In genomic region chr4:100880075-100880474, GRCm38 (mm10) we compare ENCODE assay signal across 27 mouse cellular contexts.
DNase-seq lines count a peak whose midpoint lies in the region; ATAC-seq and TF ChIP-seq lines count a peak whose summit lies in the region.
"Had no signal": no experiment of that assay in that cellular context is flagged by ENCODE, and none has a peak within 500 bp of the region (broad histone marks: within the 10 kb centered on the region; RNA-seq: fewer than 3 reads in every experiment).

No protein-coding gene starts in this region.

- H3K27ac ChIP-seq in heart, embryonic 13.5 days (replicated peaks) = peak overlapping the region; percentile 70
- peak overlapping the region; percentile 26 for H3K27ac ChIP-seq in heart, embryonic 16.5 days (ENCODE audit: low read length)
- peak overlapping the region; percentile 46 for H3K27ac ChIP-seq in kidney, embryonic 16.5 days (ENCODE audit: low read length)
- no peak overlapping the region for H3K27ac ChIP-seq in lung, postnatal 0 days (ENCODE audit: low read length)
- H3K27ac ChIP-seq: forebrain, embryonic 10.5 days; forebrain, embryonic 13.5 days; heart, adult 2 months; hindbrain, embryonic 14.5 days; hindbrain, postnatal 0 days had no signal

- intact Hi-C loops in heart, postnatal 25 days (cut with DNase I) = no loop called here

- H3K36me3 ChIP-seq in heart, embryonic 13.5 days = no peaks in the 10 kb centered on the region
- no peaks in the 10 kb centered on the region for H3K36me3 ChIP-seq in heart, embryonic 16.5 days (ENCODE audit: control insufficient read depth, insufficient read depth)
- peaks cover 6% of the 10 kb centered on the region; the same call in 1 of the 2 replicates for H3K36me3 ChIP-seq in kidney, embryonic 16.5 days (ENCODE audit: insufficient read depth, low read length)
- no peaks in the 10 kb centered on the region for H3K36me3 ChIP-seq in lung, postnatal 0 days (ENCODE audit: insufficient read depth, low read length)
- H3K36me3 ChIP-seq: G1E; heart, embryonic 12.5 days had no signal

- TF ChIP-seq EP300 in lung, postnatal 0 days (IDR thresholded peaks at IDR 0.05) = no peak

- H3K27me3 ChIP-seq in heart, embryonic 13.5 days (replicated peaks) = no peaks in the 10 kb centered on the region
- no peaks in the 10 kb centered on the region for H3K27me3 ChIP-seq in heart, embryonic 16.5 days (ENCODE audit: control insufficient read depth, insufficient read depth, low read length)
- no peaks in the 10 kb centered on the region for H3K27me3 ChIP-seq in kidney, embryonic 16.5 days (ENCODE audit: insufficient read depth, low read length)
- H3K27me3 ChIP-seq in lung, postnatal 0 days (replicated peaks; ENCODE audit: insufficient read depth, low read length) = 0 out of 2 replicates have a peak, but pooled peaks cover 2% of the 10 kb centered on the region
- H3K27me3 ChIP-seq: CH12.LX; forebrain, embryonic 13.5 days; heart, embryonic 12.5 days; Patski had no signal

- no peak for ATAC-seq in heart, embryonic 13.5 days (ENCODE audit: extremely low read depth, insufficient number of reproducible peaks, low FRiP score, low TSS enrichment)
- ATAC-seq in heart, embryonic 16.5 days (replicated peaks; ENCODE audit: extremely low read depth, insufficient read depth, low FRiP score) = peak; percentile 70
- ATAC-seq in kidney, embryonic 16.5 days (ENCODE audit: low FRiP score, low TSS enrichment) = no peak
- peak; percentile 48 for ATAC-seq in lung, postnatal 0 days
- ATAC-seq: forebrain, embryonic 13.5 days; forebrain, embryonic 16.5 days; hindbrain, postnatal 0 days; inflammation-experienced regulatory T-cells, adult 6 months; Patski had no signal

- WGBS in heart, embryonic 13.5 days = 13% methylated on average over 4 of the region's 4 CpGs
- WGBS in heart, embryonic 16.5 days = 22% methylated on average over 4 of the region's 4 CpGs
- 62% methylated on average over 4 of the region's 4 CpGs for WGBS in kidney, embryonic 16.5 days
- 33% methylated on average over 4 of the region's 4 CpGs for WGBS in lung, postnatal 0 days

- peaks cover 21% of the 10 kb centered on the region for H3K4me1 ChIP-seq in heart, embryonic 13.5 days
- H3K4me1 ChIP-seq in heart, embryonic 16.5 days (ENCODE audit: control insufficient read depth, insufficient read depth, low read length) = peaks cover 13% of the 10 kb centered on the region; the same call in 1 of the 2 replicates
- peaks cover 12% of the 10 kb centered on the region for H3K4me1 ChIP-seq in kidney, embryonic 16.5 days (ENCODE audit: insufficient read depth, low read length)
- H3K4me1 ChIP-seq in lung, postnatal 0 days (ENCODE audit: insufficient read depth, low read depth, low read length) = no peaks in the 10 kb centered on the region

- TF ChIP-seq CTCF in lung, postnatal 0 days (IDR thresholded peaks at IDR 0.05) = no peak

- no peak for DNase-seq in heart, adult 11 months
- DNase-seq in heart, postnatal 25 days (ENCODE audit: low spot score) = no peak
- DNase-seq in kidney, adult 8-10 months = no peak
- peak; percentile 41 for DNase-seq in lung, postnatal 0 days (ENCODE audit: low spot score)
- no peak for DNase-seq in lung, postnatal 14 days
- DNase-seq: adrenal gland, postnatal 10 days; adrenal gland, postnatal 36 days; B cell, adult 2 months; cerebellum, adult 18-20 months; cerebellum, adult 9-10 months; cerebellum, postnatal 14 days; gastrocnemius, postnatal 25 days; heart, adult 2 months; heart, postnatal 4 days had no signal

- H3K9me3 ChIP-seq in heart, embryonic 13.5 days = no peaks in the 10 kb centered on the region
- H3K9me3 ChIP-seq in heart, embryonic 16.5 days (replicated peaks; ENCODE audit: control insufficient read depth, low read length) = no peaks in the 10 kb centered on the region
- no peaks in the 10 kb centered on the region for H3K9me3 ChIP-seq in kidney, embryonic 16.5 days (ENCODE audit: low read length)
- H3K9me3 ChIP-seq in lung, postnatal 0 days (ENCODE audit: low read length) = no peaks in the 10 kb centered on the region
- H3K9me3 ChIP-seq: forebrain, embryonic 13.5 days; G1E; heart, embryonic 12.5 days had no signal

- no peak overlapping the region for H3K4me3 ChIP-seq in heart, embryonic 13.5 days
- no peak overlapping the region for H3K4me3 ChIP-seq in heart, embryonic 16.5 days (ENCODE audit: low read length)
- H3K4me3 ChIP-seq in kidney, embryonic 16.5 days (ENCODE audit: low read length) = no peak overlapping the region
- no peak overlapping the region for H3K4me3 ChIP-seq in lung, postnatal 0 days (ENCODE audit: low read depth, low read length)
- H3K4me3 ChIP-seq: forebrain, embryonic 10.5 days; forebrain, embryonic 13.5 days; heart, adult 2 months; heart, embryonic 12.5 days had no signal

- no peak overlapping the region for H3K9ac ChIP-seq in heart, embryonic 13.5 days
- no peak overlapping the region for H3K9ac ChIP-seq in heart, embryonic 16.5 days (ENCODE audit: low read length)
- H3K9ac ChIP-seq in kidney, embryonic 16.5 days (replicated peaks; ENCODE audit: low read length) = no peak overlapping the region
- no peak overlapping the region for H3K9ac ChIP-seq in lung, postnatal 0 days (replicated peaks; ENCODE audit: low read depth)
- H3K9ac ChIP-seq: forebrain, embryonic 13.5 days; heart, embryonic 12.5 days; hindbrain, embryonic 14.5 days had no signal

- H3K4me2 ChIP-seq in heart, embryonic 13.5 days = peak overlapping the region; percentile 28
- no peak overlapping the region for H3K4me2 ChIP-seq in heart, embryonic 16.5 days (ENCODE audit: low read depth, low read length)
- no peak overlapping the region for H3K4me2 ChIP-seq in kidney, embryonic 16.5 days (replicated peaks; ENCODE audit: low read depth, low read length)
- H3K4me2 ChIP-seq in lung, postnatal 0 days (replicated peaks; ENCODE audit: low read depth, low read length) = no peak overlapping the region; the same call in 1 of the 2 replicates
- H3K4me2 ChIP-seq: forebrain, embryonic 13.5 days; heart, embryonic 12.5 days; hindbrain, embryonic 14.5 days had no signal

Comparison
In these comparisons a context has a peak if more than half of its experiments do, and no peak if none do; other contexts are left out.
1. ATAC-seq: peak in heart, embryonic 16.5 days (single experiment) and lung, postnatal 0 days (single experiment); none in heart, embryonic 13.5 days (single experiment) and kidney, embryonic 16.5 days (single experiment).